Mouse (Mus musculus): ENCODE measurements around the gene Acadvl.
"Not testable (repeated sequence)": the region's sequence is repeated elsewhere in the genome, so short reads cannot be mapped to it uniquely, and the experiment has no call there.

The Acadvl gene

DNA sequence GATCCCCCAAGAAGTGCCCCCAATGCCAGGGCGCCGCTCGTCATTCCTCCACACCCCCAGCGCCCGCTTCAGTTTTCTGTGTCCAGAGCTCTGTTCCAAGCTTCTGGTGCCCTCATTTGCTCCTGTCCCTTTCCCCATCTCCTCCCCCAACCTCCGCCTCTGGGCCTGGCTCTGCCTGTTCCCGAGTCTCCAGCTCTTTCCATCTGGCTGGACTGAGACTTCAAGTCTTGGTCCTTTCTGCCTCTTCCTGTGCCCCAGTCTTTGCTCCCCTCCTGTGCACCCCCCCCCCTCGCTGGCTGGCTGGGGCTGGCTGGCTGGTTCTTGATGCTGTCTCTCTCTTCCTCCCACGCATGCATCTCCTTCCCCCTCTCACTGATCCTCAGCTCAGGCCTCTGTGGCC is 12.2 kb upstream of the Acadvl start:
- in situ Hi-C loops (cut with MseI, MboI) = no loop called here

DNA sequence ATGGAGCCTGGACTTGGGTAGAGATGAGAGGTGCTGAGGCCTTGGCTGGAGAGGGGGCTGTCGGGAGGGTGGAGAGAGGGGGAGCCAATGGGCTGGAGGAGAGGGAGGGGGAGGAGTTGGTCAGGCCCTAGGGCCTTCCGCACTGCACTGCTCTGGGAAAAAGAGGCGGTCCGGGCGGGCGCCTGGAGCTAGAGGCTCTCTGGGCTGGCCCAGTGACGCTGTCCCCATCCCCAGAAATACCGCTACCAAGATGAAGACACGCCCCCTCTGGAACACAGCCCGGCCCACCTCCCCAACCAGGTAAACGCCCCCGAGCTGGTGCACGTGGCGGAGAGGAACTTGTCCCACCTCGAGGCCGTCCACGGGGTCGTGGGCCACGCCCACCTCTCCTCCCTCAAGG is 11.5 kb upstream of the Acadvl start:
- in situ Hi-C loops (cut with MseI, MboI) = no loop called here

- in situ Hi-C loops (cut with MseI, MboI) = no loop called here
These were observed 8.9 kb upstream of the Acadvl start for GRCm38 (mm10) chr11:70024151-70024514.

GRCm38 (mm10) chr11:70023481-70024150 is 8.4 kb upstream of the Acadvl start:
- in situ Hi-C loops (cut with MseI, MboI) = no loop called here

GRCm38 (mm10) chr11:70021264-70022132 is 6.3 kb upstream of the Acadvl start:
- in situ Hi-C loops (cut with MseI, MboI) = no loop called here

- in situ Hi-C loops (cut with MseI, MboI) = no loop called here
These were observed 5.6 kb upstream of the Acadvl start for GRCm38 (mm10) chr11:70020731-70021263.

GRCm38 (mm10) chr11:70020022-70020631 is 4.9 kb upstream of the Acadvl start:
- in situ Hi-C loops (cut with MseI, MboI) = no loop called here

- in situ Hi-C loops (cut with MseI, MboI) = no loop called here
These were observed 4.3 kb upstream of the Acadvl start for GRCm38 (mm10) chr11:70019495-70020021.

- in situ Hi-C loops (cut with MseI, MboI) = no loop called here
These were observed 3.1 kb upstream of the Acadvl start for GRCm38 (mm10) chr11:70018131-70018990.

- in situ Hi-C loops (cut with MseI, MboI) = no loop called here
These were observed 2.1 kb upstream of the Acadvl start for GRCm38 (mm10) chr11:70017199-70017767.

DNA sequence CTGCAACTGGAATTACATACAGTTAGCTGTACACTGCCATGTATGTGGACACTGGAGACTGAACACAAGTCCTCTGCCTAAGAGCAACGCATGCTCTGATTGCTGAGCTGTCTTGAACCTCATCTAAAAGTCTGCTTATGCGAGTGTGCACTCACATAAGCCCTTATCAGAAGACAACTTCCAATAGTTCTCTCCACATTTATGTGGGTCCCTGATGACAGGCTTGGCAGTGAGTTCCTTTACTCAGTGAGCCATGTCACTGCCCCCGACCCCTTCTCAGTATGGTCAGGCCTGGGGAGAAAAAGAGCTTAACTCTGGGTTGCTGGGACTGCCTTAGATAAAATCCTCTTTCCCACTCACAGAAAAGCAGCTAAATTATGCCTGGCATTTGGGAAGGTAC is 1.5 kb upstream of the Acadvl start, which contains the start of gene Dlg4:
Gene Dlg4, plus strand, starts transcription at position 274 of the 400 bp plus-strand sequence.
- in situ Hi-C loops (cut with MseI, MboI) = no loop called here

- in situ Hi-C loops (cut with MseI, MboI) = not testable (repeated sequence)
These were observed 966 bp upstream of the Acadvl start for GRCm38 (mm10) chr11:70016177-70016576.

DNA sequence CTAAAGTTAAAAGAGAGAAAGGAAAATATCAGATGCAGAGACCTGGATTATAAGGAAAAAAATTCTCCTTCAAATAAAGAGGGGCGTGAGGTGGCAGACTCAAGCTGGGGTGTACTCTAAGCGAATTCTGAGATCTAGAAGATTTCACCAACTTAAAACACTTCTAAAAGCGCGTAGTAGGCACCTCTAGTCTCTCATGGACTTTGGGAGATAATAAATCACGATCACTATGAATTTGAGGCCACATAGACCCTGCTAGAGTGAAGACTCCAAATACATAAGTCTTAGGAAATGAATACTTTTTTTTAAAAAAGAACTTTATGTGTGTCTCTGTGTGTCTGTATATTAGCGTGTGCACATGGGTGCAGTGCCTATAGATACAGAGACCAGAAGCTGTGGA is 466 bp upstream of the Acadvl start:
- in situ Hi-C loops (cut with MseI, MboI) = no loop called here

DNA sequence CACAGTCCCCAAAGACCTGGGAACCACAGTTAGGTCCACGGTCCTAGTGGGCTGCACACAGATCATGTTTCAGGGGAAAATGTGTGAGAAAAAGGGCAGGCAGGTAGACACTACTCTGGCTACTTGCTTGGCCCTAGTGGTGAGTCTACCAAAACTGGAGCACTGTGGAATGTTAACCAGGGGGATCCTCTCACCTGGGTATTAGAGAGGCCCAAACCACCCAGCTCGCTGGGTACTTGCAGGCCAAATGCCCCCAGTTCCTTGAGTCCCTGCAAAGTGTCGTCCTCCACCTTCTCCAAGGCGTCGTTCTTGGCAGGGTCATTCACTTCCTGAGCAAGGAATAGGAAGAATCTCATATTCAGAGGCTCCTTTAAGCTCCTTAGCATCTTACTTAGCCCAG is 1.2 kb downstream of the Acadvl start:
- in situ Hi-C loops (cut with MseI, MboI) = no loop called here

GRCm38 (mm10) chr11:70013408-70013807 is 1.8 kb downstream of the Acadvl start:
- in situ Hi-C loops (cut with MseI, MboI) = no loop called here

DNA sequence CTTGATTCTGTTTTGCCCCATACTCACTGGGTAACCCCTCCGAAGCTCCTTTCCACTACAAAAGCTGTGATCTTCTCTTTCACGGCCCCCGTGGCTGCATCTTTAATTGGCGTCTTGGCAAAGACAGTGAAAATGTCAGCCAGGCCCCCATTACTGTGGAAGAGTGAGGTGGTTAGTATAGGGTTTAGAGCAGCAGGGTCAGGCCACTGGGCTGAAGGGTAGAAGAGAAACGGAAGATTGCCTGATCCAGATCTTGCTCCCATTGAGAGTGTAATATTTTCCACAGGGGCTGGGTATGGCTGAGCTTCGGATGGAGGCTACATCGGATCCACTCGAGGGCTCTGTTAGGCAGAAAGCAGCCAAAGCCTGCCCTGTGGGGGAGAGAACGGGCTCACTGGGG is 2.3 kb downstream of the Acadvl start:
- in situ Hi-C loops (cut with MseI, MboI) = no loop called here

GRCm38 (mm10) chr11:70010961-70011360 is 4.2 kb downstream of the Acadvl start:
- in situ Hi-C loops (cut with MseI, MboI) = no loop called here

GRCm38 (mm10) chr11:70010548-70010947 is 4.7 kb downstream of the Acadvl start:
- in situ Hi-C loops (cut with MseI, MboI) = no loop called here

DNA sequence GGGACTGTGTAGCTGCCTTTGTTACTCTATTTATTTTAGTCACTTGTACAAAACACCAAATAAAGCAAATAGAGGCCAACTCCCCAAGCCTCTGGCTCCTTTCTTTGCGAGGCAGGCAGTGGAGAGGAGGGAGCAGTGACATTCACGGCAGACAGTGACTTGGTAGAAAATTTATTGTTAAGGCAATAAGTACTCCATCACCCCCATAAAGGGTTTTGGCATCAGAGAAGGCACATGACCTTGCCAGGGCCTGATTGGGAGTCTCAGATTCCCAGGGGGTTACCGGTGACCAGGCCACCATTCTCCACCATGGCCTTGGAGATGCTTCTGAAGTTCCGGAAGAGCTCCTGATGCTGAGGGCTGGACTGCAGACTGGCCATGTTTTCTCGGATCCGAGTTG is 5.2 kb downstream of the Acadvl start:
- in situ Hi-C loops (cut with MseI, MboI) = no loop called here

DNA sequence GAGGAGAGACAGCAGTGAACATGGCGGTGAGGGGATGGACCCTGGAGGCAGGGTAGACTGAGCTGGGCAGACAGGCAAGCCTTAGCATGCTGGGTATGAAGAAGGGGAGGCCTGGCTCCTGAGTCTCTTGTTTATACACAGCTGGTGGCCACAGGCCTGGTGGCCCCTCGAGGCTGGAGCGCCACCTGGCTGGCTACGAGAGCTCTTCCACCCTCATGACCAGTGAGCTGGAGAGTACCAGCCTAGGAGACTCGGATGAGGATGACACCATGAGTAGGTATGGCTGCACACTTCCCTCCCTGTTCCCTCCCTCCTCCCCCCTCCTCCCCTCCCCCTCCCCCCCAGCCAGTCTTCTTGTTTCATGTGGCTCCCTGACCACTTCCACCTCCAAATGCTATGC is 9.7 kb downstream of the Acadvl start:
- in situ Hi-C loops (cut with MseI, MboI) = no loop called here

- in situ Hi-C loops (cut with MseI, MboI) = no loop called here
These were observed 12.7 kb downstream of the Acadvl start for GRCm38 (mm10) chr11:70002471-70002870.
